Mouse (Mus musculus) forebrain, embryonic 11.5 days (tissue): ENCODE data around the gene Tmc6. TPM values are rescaled to one million over a fixed set of nuclear protein-coding genes. Genes with fewer than 3 reads are reported as not detected.

Experiments
- ATAC-seq: fragments of 200-750 bp; cut with Nextera tagmentation; replicated peaks from 2 replicates; pipeline ENCODE4 v1.8.0; 2017; ENCODE audit warnings: moderate TSS enrichment; ENCODE audit not compliant: low FRiP score
- DNase-seq: peaks from one replicate; pipeline ENCODE4 v3.0.0-alpha.2; 2017; ENCODE audit warnings: low spot score
- H3K27ac ChIP-seq: fragments of 300-500 bp; sonication (generic); 2 replicates; pipeline ENCODE4 v1.5.1; 2014; ENCODE audit warnings: low read depth, low read length
- H3K27me3 ChIP-seq: fragments of 300-500 bp; sonication (generic); 2 replicates; pipeline ENCODE4 v1.6.1; 2014; ENCODE audit warnings: mild to moderate bottlenecking, low read length, mixed read lengths; ENCODE audit not compliant: control insufficient read depth, insufficient read depth
- H3K36me3 ChIP-seq: fragments of 300-500 bp; sonication (generic); 2 replicates; pipeline ENCODE4 v1.6.1; 2014; ENCODE audit warnings: mild to moderate bottlenecking, low read length, moderate library complexity, mixed read lengths; ENCODE audit not compliant: control insufficient read depth, insufficient read depth
- H3K4me1 ChIP-seq: fragments of 300-500 bp; sonication (generic); replicated peaks from 2 replicates; pipeline ENCODE4 v1.6.1; 2014; ENCODE audit warnings: low read length, mixed read lengths; ENCODE audit not compliant: control insufficient read depth, insufficient read depth
- H3K4me2 ChIP-seq: fragments of 300-500 bp; sonication (generic); 2 replicates; pipeline ENCODE4 v1.6.1; 2014; ENCODE audit warnings: low read depth, mild to moderate bottlenecking, low read length, moderate library complexity, mixed read lengths; ENCODE audit not compliant: severe bottlenecking
- H3K4me3 ChIP-seq: fragments of 300-500 bp; sonication (generic); 2 replicates; pipeline ENCODE4 v1.5.1; 2014; ENCODE audit warnings: low read depth, low read length
- H3K9ac ChIP-seq: fragments of 300-500 bp; sonication (generic); 2 replicates; pipeline ENCODE4 v1.6.1; 2014; ENCODE audit warnings: low read length
- H3K9me3 ChIP-seq: fragments of 300-500 bp; sonication (generic); 2 replicates; pipeline ENCODE4 v1.6.1; 2016; ENCODE audit warnings: low read length, mixed read lengths; ENCODE audit not compliant: control insufficient read depth
- WGBS: fragments of 180-500 bp; shearing (Covaris S2); extraction: QIAGEN DNeasy Blood & Tissue Kit; methylation state at CpG from one replicate; pipeline ENCODE4 v1.1.7; 2014; 5-methylcytosine and 5-hydroxymethylcytosine counted together
- polyA plus RNA-seq: library from polyadenylated mRNA; unstranded; fragments of >200 nt; fragmentation: Nextera tagmentation; extraction: Ambion mirVana; gene quantifications from 2 replicates; pipeline ENCODE4 v1.2.1, GENCODE M21; 2014

Tmc6 gene
- polyA plus RNA-seq, 1 experiment from 2014 or later: 5.9 TPM

DNA sequence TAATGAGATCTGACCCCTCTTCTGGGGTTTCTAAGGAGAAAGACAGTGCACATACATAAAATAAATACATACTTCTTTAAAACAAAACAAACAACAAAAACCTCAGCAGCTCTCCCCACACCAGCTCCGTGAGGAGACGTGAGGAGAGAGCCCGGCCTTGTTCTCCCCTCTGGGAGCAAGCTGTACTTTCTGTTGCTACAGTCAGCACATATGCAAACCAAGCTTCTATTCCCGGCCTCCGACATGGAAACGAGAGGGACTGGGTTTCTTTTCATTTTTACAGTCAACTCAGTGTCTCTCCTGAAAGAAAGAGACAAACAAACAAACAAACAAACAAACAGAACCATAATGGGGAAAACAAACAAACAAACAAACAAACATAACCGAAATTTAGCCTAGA lies 18.0 kb upstream of the Tmc6 start:
- no peak overlapping the region for H3K27ac ChIP-seq
- H3K4me2 ChIP-seq: no peak overlapping the region
- DNase-seq: no peak
- no peaks in the 10 kb centered on the region for H3K4me1 ChIP-seq
- H3K27me3 ChIP-seq: no peaks in the 10 kb centered on the region
- no peaks in the 10 kb centered on the region for H3K36me3 ChIP-seq
- no peak overlapping the region for H3K4me3 ChIP-seq
- no peaks in the 10 kb centered on the region for H3K9me3 ChIP-seq
- 88% methylated on average over 7 of the region's 7 CpGs for WGBS
- ATAC-seq: no peak
- no peak overlapping the region for H3K9ac ChIP-seq

DNA sequence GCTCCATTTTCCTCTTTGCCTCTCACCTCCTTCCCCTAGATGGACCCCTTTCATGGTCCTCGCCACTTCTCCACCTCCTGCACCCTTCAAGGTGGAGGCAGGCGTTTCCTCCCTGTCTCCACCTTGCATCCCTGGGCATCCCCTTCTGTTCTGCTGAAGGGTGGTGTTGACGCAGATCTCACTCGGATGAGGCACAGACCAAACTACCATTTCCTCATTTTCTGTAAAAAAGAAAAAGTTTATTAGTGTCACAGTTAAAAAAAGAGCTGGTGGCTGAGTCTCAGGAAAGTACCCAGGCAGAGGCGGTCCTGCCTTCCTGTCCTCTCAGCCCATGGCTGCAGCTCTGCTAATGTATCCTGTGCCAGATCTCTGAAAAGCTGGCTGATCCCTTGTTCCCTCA lies 17.2 kb upstream of the Tmc6 start:
- DNase-seq (no peak), ATAC-seq (no peak)
- Histone ChIP-seq H3K27ac (no peak overlapping the region), H3K36me3 (no peaks in the 10 kb centered on the region), H3K9ac (no peak overlapping the region), H3K9me3 (no peaks in the 10 kb centered on the region), H3K4me2 (no peak overlapping the region), H3K4me3 (no peak overlapping the region), H3K27me3 (no peaks in the 10 kb centered on the region), H3K4me1 (no peaks in the 10 kb centered on the region)
- WGBS: 74% methylated on average over 5 of the region's 5 CpGs

DNA sequence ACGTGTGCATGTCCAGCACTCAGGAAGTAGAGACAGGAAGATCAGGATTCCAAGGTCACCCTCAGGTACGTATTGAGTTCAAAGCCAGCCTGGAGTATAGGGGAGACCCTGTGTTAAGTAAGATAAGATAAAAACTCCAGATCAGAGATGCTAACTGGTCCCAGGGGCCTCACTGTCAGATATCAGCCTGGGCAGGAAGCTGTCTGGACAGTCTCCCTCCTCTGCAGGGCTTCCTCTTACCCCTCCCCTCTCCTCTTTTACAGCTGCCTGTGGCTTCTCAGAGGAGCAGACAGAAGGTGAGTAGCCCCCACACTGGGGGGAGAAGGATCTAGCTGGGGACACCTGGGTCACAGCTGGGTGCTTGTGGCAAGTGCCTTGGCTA lies 16.2 kb upstream of the Tmc6 start:
- Histone ChIP-seq H3K27me3 (no peaks in the 10 kb centered on the region), H3K4me3 (no peak overlapping the region), H3K9me3 (no peaks in the 10 kb centered on the region), H3K4me2 (no peak overlapping the region), H3K4me1 (no peaks in the 10 kb centered on the region), H3K36me3 (no peaks in the 10 kb centered on the region), H3K9ac (no peak overlapping the region), H3K27ac (no peak overlapping the region)
- ATAC-seq (no peak), DNase-seq (no peak)
- 67% methylated on average over 2 of the region's 2 CpGs for WGBS

DNA sequence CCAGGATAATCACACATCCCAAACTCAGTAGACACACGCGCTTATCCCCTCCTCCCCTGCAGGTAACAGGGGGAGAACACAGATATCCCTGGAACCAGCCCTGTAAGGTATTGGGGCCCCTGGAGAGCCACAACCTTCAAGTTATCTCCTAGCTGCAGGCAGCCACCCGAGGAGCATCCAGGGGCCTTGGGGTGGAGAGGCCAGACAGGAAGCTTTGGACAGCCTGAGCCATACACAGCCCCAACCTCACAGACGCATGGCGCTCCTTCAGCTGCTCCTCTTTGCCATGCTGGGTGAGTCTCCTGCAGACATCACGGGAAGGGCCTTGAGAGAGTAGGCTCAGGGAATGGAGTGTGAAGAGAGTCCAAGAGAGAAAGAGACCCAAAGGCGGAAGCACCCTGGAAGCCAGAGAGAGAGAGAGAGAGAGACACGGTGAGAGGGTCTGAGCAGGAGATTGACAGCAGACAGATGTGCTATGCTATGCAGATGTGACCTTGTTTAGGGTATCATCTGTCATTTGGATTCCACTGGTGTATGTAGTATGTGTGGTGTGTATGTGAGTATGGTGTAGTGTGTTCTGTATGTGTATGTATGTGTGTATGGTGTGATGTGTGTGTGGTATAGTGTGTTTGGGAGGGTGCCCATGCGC lies 15.6 kb upstream of the Tmc6 start, which contains the start of gene 6030468B19Rik:
Gene 6030468B19Rik, plus strand, starts transcription at position 150 of the 649 bp plus-strand sequence.
- no peaks in the 10 kb centered on the region for H3K36me3 ChIP-seq
- no peaks in the 10 kb centered on the region for H3K9me3 ChIP-seq
- no peak for DNase-seq
- H3K4me3 ChIP-seq: no peak within 1 kb of the TSS
- no peak within 1 kb of the TSS for H3K27ac ChIP-seq
- WGBS: 57% methylated on average over 9 of the region's 9 CpGs
- ATAC-seq: no peak
- H3K9ac ChIP-seq: no peak within 1 kb of the TSS
- no peaks in the 10 kb centered on the region for H3K4me1 ChIP-seq
- 0 out of 2 replicates have a peak, but pooled peaks cover 1% of the 10 kb centered on the region for H3K27me3 ChIP-seq
- H3K4me2 ChIP-seq: no peak within 1 kb of the TSS

DNA sequence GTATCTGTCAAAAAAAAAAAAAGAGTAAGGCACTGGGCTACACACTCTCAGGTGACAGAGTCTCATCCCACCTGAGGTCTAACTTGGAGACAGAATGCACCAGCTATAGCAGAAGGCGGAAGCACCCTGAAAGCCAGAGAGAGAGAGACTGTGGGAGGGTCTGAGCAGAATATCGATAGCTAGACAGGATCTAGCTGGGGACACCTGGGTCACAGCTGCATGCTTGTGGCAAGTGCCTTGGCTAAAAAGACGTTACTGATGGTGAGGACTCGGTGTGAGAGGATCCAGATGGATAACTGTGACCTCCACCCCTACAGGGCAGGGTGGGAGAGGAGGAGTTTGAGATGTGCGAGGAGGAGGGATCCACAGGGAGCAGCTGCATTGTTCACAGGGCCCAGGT lies 15.0 kb upstream of the Tmc6 start:
- DNase-seq (no peak), ATAC-seq (no peak)
- no peak overlapping the region for H3K9ac ChIP-seq
- no peaks in the 10 kb centered on the region for H3K36me3 ChIP-seq
- no peaks in the 10 kb centered on the region for H3K9me3 ChIP-seq
- H3K4me3 ChIP-seq: no peak overlapping the region
- 50% methylated on average over 5 of the region's 5 CpGs for WGBS
- no peak overlapping the region for H3K4me2 ChIP-seq
- no peak overlapping the region for H3K27ac ChIP-seq
- 0 out of 2 replicates have a peak, but pooled peaks cover 2% of the 10 kb centered on the region for H3K27me3 ChIP-seq
- H3K4me1 ChIP-seq: no peaks in the 10 kb centered on the region

DNA sequence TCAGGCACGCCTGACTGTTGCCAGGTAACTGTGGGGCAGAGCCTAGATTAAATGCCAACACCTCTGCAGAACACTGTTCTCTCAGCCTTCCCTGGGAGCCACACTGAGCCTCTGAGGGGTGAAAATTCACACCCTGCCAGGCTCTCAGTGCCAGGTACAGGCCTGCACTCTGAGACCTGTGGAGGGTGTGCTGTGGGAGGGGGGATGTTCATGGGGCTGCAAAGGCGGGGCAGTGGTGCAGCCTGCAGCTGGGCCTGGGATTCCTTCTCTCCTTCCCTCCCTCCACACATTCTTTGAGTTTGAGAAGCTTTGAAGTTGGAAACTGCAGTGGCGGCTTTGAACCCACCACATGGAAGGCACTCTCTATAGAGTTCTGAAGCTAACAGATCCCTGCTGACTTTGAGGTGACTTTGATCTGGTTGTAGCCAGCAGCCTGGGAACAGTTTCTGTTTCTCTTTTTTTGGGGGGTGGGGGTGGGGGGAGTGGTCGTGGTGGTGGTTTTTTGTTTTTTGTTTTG lies 12.1 kb upstream of the Tmc6 start:
- no peak for DNase-seq

DNA sequence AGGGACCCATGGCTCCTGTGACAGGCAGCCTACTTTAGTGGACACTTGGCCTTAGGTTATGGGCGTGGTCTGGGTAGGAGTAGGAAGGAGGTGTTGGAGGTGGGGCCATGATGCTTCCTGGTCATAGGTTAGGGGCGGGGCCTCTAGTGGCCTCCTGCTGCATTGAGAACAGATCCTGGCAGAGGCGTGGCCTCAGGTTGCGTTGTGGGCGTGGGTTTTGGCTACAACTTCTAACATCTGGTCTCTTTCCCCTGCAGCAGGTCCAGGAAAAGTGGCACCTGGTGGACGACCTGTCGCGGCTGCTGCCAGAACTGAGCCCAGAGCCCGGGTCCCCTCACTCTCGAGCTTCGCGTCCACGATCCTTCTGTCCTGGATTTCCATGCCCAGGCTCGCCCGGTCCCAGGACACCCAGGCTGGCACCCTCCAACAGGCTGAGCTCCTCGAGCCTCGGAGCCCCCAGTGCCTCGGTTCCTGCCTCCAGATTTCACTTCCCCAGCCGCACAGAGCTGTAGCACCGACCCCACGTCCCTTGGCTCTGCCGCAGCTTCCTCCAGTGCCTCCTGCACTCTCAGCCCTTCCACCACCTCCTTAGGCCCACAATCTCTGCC lies 10.4 kb upstream of the Tmc6 start:
- Histone ChIP-seq H3K27me3 (0 out of 2 replicates have a peak, but pooled peaks cover 5% of the 10 kb centered on the region), H3K36me3 (no peaks in the 10 kb centered on the region), H3K4me3 (no peak overlapping the region), H3K9me3 (no peaks in the 10 kb centered on the region), H3K9ac (peak overlapping the region; percentile 27; the same call in 1 of the 2 replicates), H3K27ac (no peak overlapping the region), H3K4me2 (peak overlapping the region; percentile 3; the same call in 1 of the 2 replicates), H3K4me1 (no peaks in the 10 kb centered on the region)
- ATAC-seq: 0 out of 2 replicates have a peak, but pooled peaks have one; percentile 27
- peak; percentile 67 for DNase-seq
- 6% methylated on average over 22 of the region's 22 CpGs for WGBS

More for the DNA sequence above, 12.1 kb upstream of the Tmc6 start:
- Histone ChIP-seq H3K4me3 (no peak overlapping the region), H3K36me3 (no peaks in the 10 kb centered on the region), H3K27me3 (0 out of 2 replicates have a peak, but pooled peaks cover 5% of the 10 kb centered on the region), H3K4me2 (no peak overlapping the region), H3K4me1 (no peaks in the 10 kb centered on the region), H3K9ac (no peak overlapping the region), H3K27ac (no peak overlapping the region), H3K9me3 (no peaks in the 10 kb centered on the region)
- 70% methylated on average over 4 of the region's 4 CpGs for WGBS
- ATAC-seq: no peak

DNA sequence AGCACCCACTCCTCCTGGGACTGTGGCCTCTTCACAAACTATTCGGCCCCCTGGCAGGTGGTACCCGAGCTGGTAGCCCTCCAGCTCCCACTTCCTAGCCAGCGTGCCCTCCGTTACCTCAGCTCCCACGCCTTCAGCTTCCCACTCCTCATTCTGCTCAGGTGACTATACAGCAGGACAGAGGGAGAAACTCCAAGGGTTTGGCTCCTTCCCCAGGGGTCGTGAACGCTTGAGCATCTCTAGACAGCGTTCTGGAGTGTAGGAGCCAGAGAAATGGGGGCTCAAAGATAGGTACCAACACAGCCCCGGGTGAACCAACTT lies 9.4 kb upstream of the Tmc6 start:
- DNase-seq (no peak), ATAC-seq (no peak)
- Histone ChIP-seq H3K9me3 (no peaks in the 10 kb centered on the region), H3K36me3 (no peaks in the 10 kb centered on the region), H3K4me2 (no peak overlapping the region), H3K27ac (no peak overlapping the region), H3K27me3 (0 out of 2 replicates have a peak, but pooled peaks cover 5% of the 10 kb centered on the region), H3K4me1 (no peaks in the 10 kb centered on the region), H3K9ac (no peak overlapping the region), H3K4me3 (no peak overlapping the region)
- WGBS: 86% methylated on average over 9 of the region's 9 CpGs
